Mouse (Mus musculus) large intestine, adult 2 months (tissue): ENCODE results near the gene Ccdc171. TPM values are rescaled to one million over a fixed set of nuclear protein-coding genes. Genes with fewer than 3 reads are reported as not detected.
A peak's percentile ranks its signal among the peaks of the same experiment; 100 is the strongest.
"Not testable (repeated sequence)": the region's sequence is repeated elsewhere in the genome, so short reads cannot be mapped to it uniquely, and the experiment has no call there.

ENCODE experiments used
- DNase-seq: peaks from one replicate; pipeline ENCODE4 v3.0.0-alpha.2; 2012; ENCODE audit warnings: low read depth, low spot score
- WGBS: fragments of 180-500 bp; shearing (Covaris S2); methylation state at CpG from one replicate; pipeline ENCODE4 v1.1.7; 2018; 5-methylcytosine and 5-hydroxymethylcytosine counted together
- polyA plus RNA-seq: library from polyadenylated mRNA; depleted of rRNA; stranded (reverse); fragments of >200 nt; gene quantifications from 2 replicates; pipeline ENCODE4 v1.2.3, GENCODE M21; 2012; rRNA removed

Ccdc171 gene
- polyA plus RNA-seq, result 0.19 and 0.49 TPM in 2 replicates

- DNase-seq, result peak; percentile 85
- WGBS, result under 1% methylated on average over 73 of the region's 73 CpGs
Measured at GRCm38 (mm10) chr4:83524843-83525689, at the start of gene Ccdc171. TSS of gene Ccdc171 (plus strand) at chr4:83525545.

DNA sequence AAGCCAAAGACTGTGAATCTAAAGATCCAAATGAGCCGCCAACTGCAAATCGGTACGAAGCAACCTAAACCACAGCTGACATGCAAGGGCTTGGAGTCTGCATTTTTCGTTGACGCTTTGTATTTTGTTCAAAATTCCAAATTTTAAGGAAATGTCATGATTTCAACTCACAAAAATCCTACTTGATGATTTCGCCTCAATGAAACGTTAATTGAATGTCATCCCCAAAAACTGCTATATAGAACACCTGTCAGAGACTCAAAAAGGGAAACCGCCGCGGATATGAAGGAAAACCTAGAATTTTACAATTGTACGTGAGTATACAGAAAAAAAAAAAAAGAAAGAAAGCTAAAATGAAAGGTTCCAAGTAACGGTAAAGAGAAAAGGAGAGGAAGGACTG is 40.1 kb upstream of the Ccdc171 start:
- 30% methylated on average over 12 of the region's 12 CpGs for WGBS
- no peak for DNase-seq

GRCm38 (mm10) chr4:83485735-83486116 is 39.6 kb upstream of the Ccdc171 start:
- DNase-seq, result peak; percentile 18
- WGBS, result 2% methylated on average over 28 of the region's 40 CpGs

GRCm38 (mm10) chr4:83486117-83486901 is 39.0 kb upstream of the Ccdc171 start, which contains the start of gene Psip1:
TSS of gene Psip1 (minus strand) at chr4:83486459.
- DNase-seq, result peak; percentile 29
- under 1% methylated on average over 80 of the region's 86 CpGs for WGBS

DNA sequence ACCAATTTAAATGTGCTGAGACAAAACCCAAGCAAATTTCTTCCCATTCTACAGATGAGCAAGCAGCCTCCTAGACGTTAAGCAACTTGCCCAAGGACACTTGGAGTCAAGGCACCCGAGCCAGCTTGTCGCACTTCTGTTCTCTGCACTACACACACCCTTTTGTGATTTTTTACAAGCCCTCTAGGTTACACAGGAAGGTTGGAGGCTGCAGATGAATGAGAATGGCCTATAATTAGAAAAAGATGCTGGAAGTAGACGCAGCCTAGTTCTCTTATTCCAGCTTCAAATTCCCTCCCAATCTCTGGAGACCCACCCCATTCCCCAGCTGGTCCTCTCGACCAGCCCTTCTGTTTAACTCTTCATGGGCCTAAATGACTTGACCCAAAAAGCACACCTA is 36.2 kb upstream of the Ccdc171 start:
- no peak for DNase-seq
- WGBS, result 37% methylated on average over 5 of the region's 5 CpGs

DNA sequence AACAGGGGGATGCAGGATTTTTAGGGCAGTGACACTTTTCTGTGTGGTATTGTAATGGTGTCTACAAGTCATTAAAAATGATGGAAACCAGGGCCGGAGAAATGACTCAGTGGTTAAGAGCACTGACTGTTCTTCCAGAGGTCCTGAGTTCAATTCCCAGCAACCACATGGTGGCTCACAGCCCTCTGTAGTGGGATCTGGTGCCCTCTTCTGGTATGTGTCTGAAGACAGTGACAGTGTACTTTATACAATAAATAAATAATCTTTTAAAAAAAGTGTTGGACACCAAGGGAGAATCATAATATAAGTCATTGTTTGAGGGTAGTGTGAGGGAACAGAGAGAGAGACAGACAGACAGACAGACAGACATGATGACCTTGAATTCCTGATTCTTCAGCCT is 32.2 kb upstream of the Ccdc171 start:
- 86% methylated on average over 1 of the region's 1 CpGs for WGBS
- DNase-seq, result no peak

DNA sequence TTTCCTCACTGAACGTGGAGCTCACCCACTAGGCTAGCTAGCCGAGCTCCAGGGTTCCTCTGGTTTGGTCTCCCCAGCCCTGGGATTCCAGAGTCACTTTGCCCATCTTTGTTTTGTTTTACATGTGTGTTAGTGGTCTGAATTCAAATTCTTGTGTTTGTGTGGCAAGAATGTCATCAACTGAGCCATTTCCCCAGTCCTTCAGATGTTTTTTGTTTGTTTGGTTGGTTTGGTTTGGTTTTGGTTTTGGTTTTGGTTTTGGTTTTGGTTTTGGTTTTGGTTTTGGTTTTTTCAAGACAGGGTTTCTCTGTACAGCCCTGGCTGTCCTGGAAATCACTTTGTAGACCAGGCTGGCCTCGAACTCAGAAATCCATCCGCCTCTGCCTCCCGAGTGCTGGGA is 28.3 kb upstream of the Ccdc171 start:
- not testable (repeated sequence) for DNase-seq
- WGBS, result 87% methylated on average over 5 of the region's 5 CpGs

DNA sequence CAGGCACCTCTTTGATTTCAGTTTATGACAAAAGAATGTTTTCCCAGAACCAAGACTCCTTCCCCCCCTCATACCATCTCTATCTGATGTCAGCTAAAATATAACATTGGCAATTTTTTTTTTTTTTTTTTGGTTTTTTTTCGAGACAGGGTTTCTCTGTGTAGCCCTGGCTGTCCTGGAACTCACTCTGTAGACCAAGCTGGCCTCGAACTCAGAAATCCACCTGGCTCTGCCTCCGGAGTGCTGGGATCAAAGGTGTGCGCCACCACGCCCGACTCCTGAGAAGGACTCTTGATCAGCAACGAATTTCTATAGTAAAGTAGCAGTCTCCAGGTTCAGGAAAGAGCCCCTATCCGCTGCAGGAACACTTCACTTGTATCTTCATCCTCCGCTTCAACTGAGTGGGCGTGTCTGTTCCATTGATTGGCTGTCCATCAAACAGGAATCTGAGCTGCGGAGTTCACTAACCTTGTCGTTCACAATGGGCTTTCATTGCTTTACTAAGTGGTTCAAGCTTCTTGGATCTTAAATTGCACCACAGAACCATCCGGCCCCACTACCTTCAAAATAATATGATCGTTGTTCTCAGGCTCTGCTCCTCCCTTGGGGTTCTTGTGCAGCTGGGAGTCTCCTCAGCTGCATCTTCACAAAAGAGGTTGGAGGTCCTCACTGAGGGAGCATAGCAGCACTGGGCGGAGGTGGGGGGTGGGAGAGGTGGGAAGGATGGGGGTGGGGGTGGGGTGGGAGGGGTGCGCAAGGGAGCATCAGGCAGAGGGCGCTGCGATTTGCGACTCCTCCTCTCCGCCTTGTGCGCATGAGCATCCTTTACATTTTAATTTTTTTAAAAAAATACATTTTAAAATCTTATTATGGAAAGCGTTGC is 24.9 kb upstream of the Ccdc171 start:
- WGBS, result 21% methylated on average over 22 of the region's 22 CpGs

GRCm38 (mm10) chr4:83501037-83501430 is 24.3 kb upstream of the Ccdc171 start:
- 54% methylated on average over 7 of the region's 7 CpGs for WGBS
- DNase-seq, result no peak

More for the DNA sequence above, 24.9 kb upstream of the Ccdc171 start:
- no peak for DNase-seq

DNA sequence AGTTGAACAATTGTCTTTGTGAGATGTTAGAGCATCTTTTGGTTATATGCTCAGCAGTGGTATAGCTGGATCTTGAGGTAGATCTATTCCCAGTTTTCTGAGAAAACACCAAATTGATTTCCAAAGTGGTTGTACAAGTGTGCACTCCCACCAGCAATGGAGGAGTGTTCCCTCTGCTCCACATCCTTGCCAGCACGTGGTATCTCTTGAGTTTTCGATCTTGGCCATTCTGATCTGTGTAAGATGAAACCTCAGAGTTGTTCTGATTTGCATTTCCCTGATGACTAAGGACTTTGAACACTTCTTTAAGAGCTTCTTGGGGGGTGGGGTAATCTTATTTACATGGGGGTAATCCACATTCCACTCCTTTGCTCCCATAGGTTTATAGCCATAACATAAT is 15.7 kb upstream of the Ccdc171 start:
- DNase-seq, result no peak
- WGBS, result 29% methylated on average over 2 of the region's 2 CpGs

DNA sequence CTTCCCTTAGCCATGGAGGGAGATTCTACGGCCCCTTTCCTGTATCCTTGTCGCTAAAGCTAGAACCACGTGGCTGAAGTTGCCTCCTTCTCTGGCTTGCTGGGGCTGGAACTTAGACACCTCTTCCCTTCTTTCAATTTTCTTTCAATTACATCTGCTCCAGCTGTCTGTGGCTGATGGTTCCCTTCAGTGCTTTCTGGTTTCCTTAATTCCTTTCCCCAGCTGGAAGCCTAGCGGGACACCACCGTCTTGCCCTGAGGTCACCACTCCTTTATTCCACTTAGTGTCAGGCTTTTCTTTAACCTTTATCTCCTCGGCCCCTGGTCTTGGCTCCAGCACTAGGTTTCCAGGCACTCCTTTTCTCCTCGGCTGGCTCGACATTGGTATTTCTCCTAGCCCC is 14.3 kb upstream of the Ccdc171 start:
- WGBS, result 82% methylated on average over 8 of the region's 8 CpGs
- DNase-seq, result no peak

DNA sequence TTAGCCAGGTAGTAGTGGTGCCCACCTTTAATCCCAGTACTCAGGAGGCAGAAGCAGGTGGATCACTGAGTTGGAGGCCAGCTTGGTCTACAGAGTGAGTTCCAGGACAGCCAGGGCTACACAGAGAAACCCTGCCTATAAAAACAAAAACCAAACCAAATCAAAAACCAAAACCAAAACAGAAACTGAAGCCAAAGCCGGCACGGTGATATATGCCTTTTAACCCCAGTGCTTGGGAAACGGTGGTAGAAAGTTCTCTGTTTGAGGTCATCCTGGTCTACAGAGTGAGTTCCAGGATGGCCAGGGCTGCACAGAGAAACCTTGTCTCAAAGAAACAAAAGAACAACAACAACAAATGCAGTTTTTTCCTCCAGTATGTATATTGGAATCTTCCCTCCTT is 13.1 kb upstream of the Ccdc171 start:
- DNase-seq, result no peak
- 31% methylated on average over 3 of the region's 3 CpGs for WGBS

DNA sequence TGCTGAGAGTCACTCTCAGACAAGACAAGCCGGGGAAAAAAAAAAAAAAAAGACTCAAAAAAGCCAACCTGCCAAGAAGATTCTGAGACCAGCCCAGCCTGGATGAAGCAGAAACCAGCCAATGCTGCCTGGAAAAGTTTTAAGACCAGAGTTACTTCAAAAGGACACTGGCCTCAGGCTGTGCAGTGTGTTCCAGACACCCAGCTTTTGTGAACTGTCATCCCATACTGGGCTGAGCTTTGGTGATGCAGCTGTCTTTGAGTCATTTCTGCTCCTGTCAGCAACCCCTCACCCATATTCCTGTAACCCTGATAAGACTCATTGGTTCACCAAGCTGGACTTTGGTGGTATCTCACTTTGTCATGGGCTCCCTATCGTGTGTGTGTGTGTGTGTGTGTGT is 12.7 kb upstream of the Ccdc171 start:
- 47% methylated on average over 2 of the region's 2 CpGs for WGBS
- DNase-seq, result no peak

- no peak for DNase-seq
- 89% methylated on average over 1 of the region's 1 CpGs for WGBS
Measured at GRCm38 (mm10) chr4:83514183-83514582, 11.2 kb upstream of the Ccdc171 start.

GRCm38 (mm10) chr4:83514976-83515669 is 10.2 kb upstream of the Ccdc171 start:
- 85% methylated on average over 10 of the region's 10 CpGs for WGBS
- no peak for DNase-seq

GRCm38 (mm10) chr4:83516144-83516543 is 9.2 kb upstream of the Ccdc171 start:
- WGBS, result 92% methylated on average over 5 of the region's 6 CpGs
- not testable (repeated sequence) for DNase-seq

DNA sequence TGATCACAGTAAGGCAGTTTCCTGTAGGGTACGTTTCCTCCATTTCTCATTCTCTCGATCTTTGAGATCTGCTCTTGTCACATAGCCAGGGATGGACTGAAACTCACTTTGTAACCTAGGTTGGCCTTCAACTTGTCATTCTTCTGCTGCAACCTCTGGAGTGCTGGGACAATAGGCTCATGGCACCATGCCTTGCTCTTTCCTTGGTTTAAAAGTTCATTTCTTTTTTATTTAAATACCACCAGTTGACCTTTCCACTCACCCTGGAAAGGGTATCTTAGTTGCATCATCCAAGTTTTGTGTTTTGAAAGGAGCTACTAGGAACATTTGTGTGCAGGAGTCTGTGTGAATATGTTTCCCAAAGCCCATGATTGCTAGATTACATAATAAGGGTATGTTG is 6.2 kb upstream of the Ccdc171 start:
- WGBS, result 81% methylated on average over 2 of the region's 2 CpGs
- DNase-seq, result no peak

GRCm38 (mm10) chr4:83519807-83520206 is 5.5 kb upstream of the Ccdc171 start:
- DNase-seq, result no peak

DNA sequence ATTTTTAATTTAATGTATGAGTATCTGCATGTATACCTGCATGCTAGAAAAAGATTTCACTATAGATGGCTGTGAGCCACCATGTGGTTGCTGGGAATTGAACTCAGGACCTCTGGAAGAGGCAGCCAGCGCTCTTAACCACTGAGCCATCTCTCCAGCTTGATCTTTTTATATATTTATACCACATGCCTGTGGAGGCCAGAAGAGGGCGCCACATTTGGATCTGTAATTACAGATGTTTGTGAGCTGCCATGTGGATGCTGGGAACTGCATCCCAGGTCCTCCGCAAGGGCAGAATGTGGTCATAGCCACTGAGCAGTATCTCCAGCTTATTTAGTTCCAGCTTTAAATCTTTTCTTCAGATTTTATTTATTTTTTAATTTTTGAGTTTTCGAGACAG is 5.0 kb upstream of the Ccdc171 start:
- DNase-seq, result no peak
- 86% methylated on average over 4 of the region's 4 CpGs for WGBS
